Mouse (Mus musculus) liver, embryonic 16.5 days (tissue): Measurements from ENCODE around the gene Acss1. TPM values are rescaled to one million over a fixed set of nuclear protein-coding genes. Genes with fewer than 3 reads are reported as not detected.

Source experiments
- ATAC-seq: fragments of 200-750 bp; cut with Nextera tagmentation; 2 replicates; pipeline ENCODE4 v1.8.0; 2017; ENCODE audit warnings: low read depth, mild to moderate bottlenecking, moderate number of reproducible peaks, moderate library complexity
- H3K27ac ChIP-seq: fragments of 300-500 bp; sonication (generic); 2 replicates; pipeline ENCODE4 v1.5.1; 2014; ENCODE audit warnings: mild to moderate bottlenecking, low read length
- H3K27me3 ChIP-seq: fragments of 300-500 bp; sonication (generic); 2 replicates; pipeline ENCODE4 v1.6.1; 2014; ENCODE audit warnings: low read depth, low read length, mixed read lengths; ENCODE audit not compliant: control insufficient read depth, insufficient read depth
- H3K36me3 ChIP-seq: fragments of 300-500 bp; sonication (generic); 2 replicates; pipeline ENCODE4 v1.6.1; 2014; ENCODE audit warnings: mild to moderate bottlenecking; ENCODE audit not compliant: control insufficient read depth, insufficient read depth
- H3K4me1 ChIP-seq: fragments of 300-500 bp; sonication (generic); 2 replicates; pipeline ENCODE4 v1.6.1; 2014; ENCODE audit warnings: low read depth, low read length, mixed read lengths; ENCODE audit not compliant: control insufficient read depth
- H3K4me2 ChIP-seq: fragments of 300-500 bp; sonication (generic); 2 replicates; pipeline ENCODE4 v1.6.1; 2014; ENCODE audit warnings: low read depth, low read length, mixed read lengths
- H3K4me3 ChIP-seq: fragments of 300-500 bp; sonication (generic); 2 replicates; pipeline ENCODE4 v1.5.1; 2014; ENCODE audit warnings: low read depth, mild to moderate bottlenecking, low read length
- H3K9ac ChIP-seq: fragments of 300-500 bp; sonication (generic); 2 replicates; pipeline ENCODE4 v1.6.1; 2014; ENCODE audit warnings: low read depth, low read length
- H3K9me3 ChIP-seq: fragments of 300-500 bp; sonication (generic); replicated peaks from 2 replicates; pipeline ENCODE4 v1.6.1; 2016; ENCODE audit warnings: low read length; ENCODE audit not compliant: control insufficient read depth
- WGBS: fragments of 180-500 bp; shearing (Covaris S2); extraction: QIAGEN DNeasy Blood & Tissue Kit; methylation state at CpG from one replicate; pipeline ENCODE4 v1.1.7; 2014; ENCODE audit not compliant: insufficient replicate concordance; 5-methylcytosine and 5-hydroxymethylcytosine counted together
- polyA plus RNA-seq: library from polyadenylated mRNA; unstranded; fragments of >200 nt; fragmentation: Nextera tagmentation; extraction: Ambion mirVana; gene quantifications from 2 replicates; pipeline ENCODE4 v1.2.1, GENCODE M21; 2015

Acss1 gene
- polyA plus RNA-seq, 1 experiment from 2014 or later = 56.3 TPM

GRCm38 (mm10) chr2:150607086-150607485 lies 61.2 kb downstream of the Acss1 start:
- H3K9me3 ChIP-seq = no peaks in the 10 kb centered on the region
- no peak for ATAC-seq
- peak overlapping the region; percentile 93 for H3K9ac ChIP-seq
- no peaks in the 10 kb centered on the region for H3K27me3 ChIP-seq
- WGBS = 25% methylated on average over 1 of the region's 1 CpGs
- H3K4me3 ChIP-seq = peak overlapping the region; percentile 78
- H3K4me2 ChIP-seq = peak overlapping the region; percentile 90
- no peaks in the 10 kb centered on the region for H3K36me3 ChIP-seq
- H3K4me1 ChIP-seq = peaks cover 26% of the 10 kb centered on the region
- H3K27ac ChIP-seq = no peak overlapping the region

GRCm38 (mm10) chr2:150604802-150605201 lies 63.5 kb downstream of the Acss1 start:
- H3K4me3 ChIP-seq = no peak overlapping the region
- peaks cover 18% of the 10 kb centered on the region for H3K4me1 ChIP-seq
- no peak overlapping the region for H3K4me2 ChIP-seq
- ATAC-seq = no peak
- H3K36me3 ChIP-seq = no peaks in the 10 kb centered on the region
- no peak overlapping the region for H3K9ac ChIP-seq
- no peak overlapping the region for H3K27ac ChIP-seq
- no peaks in the 10 kb centered on the region for H3K27me3 ChIP-seq
- whole genome bisulfite sequencing = 55% methylated on average over 2 of the region's 2 CpGs
- no peaks in the 10 kb centered on the region for H3K9me3 ChIP-seq

- ATAC-seq = no peak
- no peaks in the 10 kb centered on the region for H3K9me3 ChIP-seq
- H3K4me1 ChIP-seq = peaks cover 3% of the 10 kb centered on the region
- no peak overlapping the region for H3K9ac ChIP-seq
- no peak overlapping the region for H3K4me3 ChIP-seq
- 77% methylated on average over 2 of the region's 2 CpGs for WGBS
- H3K27ac ChIP-seq = no peak overlapping the region
- H3K36me3 ChIP-seq = no peaks in the 10 kb centered on the region
- no peaks in the 10 kb centered on the region for H3K27me3 ChIP-seq
- H3K4me2 ChIP-seq = no peak overlapping the region
These were observed 66.1 kb downstream of the Acss1 start for GRCm38 (mm10) chr2:150602166-150602565.

GRCm38 (mm10) chr2:150600263-150600662 lies 68.0 kb downstream of the Acss1 start:
- no peaks in the 10 kb centered on the region for H3K36me3 ChIP-seq
- H3K4me2 ChIP-seq = no peak overlapping the region
- H3K27me3 ChIP-seq = no peaks in the 10 kb centered on the region
- WGBS = 84% methylated on average over 2 of the region's 2 CpGs
- no peaks in the 10 kb centered on the region for H3K9me3 ChIP-seq
- H3K4me1 ChIP-seq = no peaks in the 10 kb centered on the region; the same call in 1 of the 2 replicates
- no peak overlapping the region for H3K4me3 ChIP-seq
- H3K27ac ChIP-seq = no peak overlapping the region
- no peak overlapping the region for H3K9ac ChIP-seq
- no peak for ATAC-seq

- no peak overlapping the region for H3K4me2 ChIP-seq
- no peak overlapping the region for H3K27ac ChIP-seq
- no peaks in the 10 kb centered on the region; the same call in 1 of the 2 replicates for H3K36me3 ChIP-seq
- H3K9ac ChIP-seq = no peak overlapping the region
- H3K27me3 ChIP-seq = no peaks in the 10 kb centered on the region
- no peaks in the 10 kb centered on the region for H3K9me3 ChIP-seq
- no peaks in the 10 kb centered on the region for H3K4me1 ChIP-seq
- no peak overlapping the region for H3K4me3 ChIP-seq
- 56% methylated on average over 3 of the region's 3 CpGs for WGBS
- ATAC-seq = no peak
These were observed 72.7 kb downstream of the Acss1 start for GRCm38 (mm10) chr2:150595411-150596190.

GRCm38 (mm10) chr2:150589076-150589475 lies 79.2 kb downstream of the Acss1 start:
- no peaks in the 10 kb centered on the region for H3K27me3 ChIP-seq
- no peak overlapping the region for H3K9ac ChIP-seq
- WGBS = 89% methylated on average over 11 of the region's 11 CpGs
- no peak overlapping the region for H3K4me3 ChIP-seq
- no peaks in the 10 kb centered on the region for H3K4me1 ChIP-seq
- no peak for ATAC-seq
- no peak overlapping the region for H3K27ac ChIP-seq
- peaks cover 21% of the 10 kb centered on the region for H3K36me3 ChIP-seq
- no peaks in the 10 kb centered on the region for H3K9me3 ChIP-seq
- no peak overlapping the region for H3K4me2 ChIP-seq

GRCm38 (mm10) chr2:150579628-150580027 lies 88.7 kb downstream of the Acss1 start:
- H3K9me3 ChIP-seq = no peaks in the 10 kb centered on the region
- no peak overlapping the region for H3K4me2 ChIP-seq
- H3K27me3 ChIP-seq = no peaks in the 10 kb centered on the region
- no peaks in the 10 kb centered on the region for H3K4me1 ChIP-seq
- no peak for ATAC-seq
- peaks cover 5% of the 10 kb centered on the region for H3K36me3 ChIP-seq
- H3K27ac ChIP-seq = no peak overlapping the region
- WGBS = 62% methylated on average over 1 of the region's 1 CpGs
- no peak overlapping the region for H3K9ac ChIP-seq
- no peak overlapping the region for H3K4me3 ChIP-seq

GRCm38 (mm10) chr2:150578603-150579002 lies 89.7 kb downstream of the Acss1 start:
- H3K9ac ChIP-seq = no peak overlapping the region
- H3K4me3 ChIP-seq = no peak overlapping the region
- H3K36me3 ChIP-seq = no peaks in the 10 kb centered on the region
- no peaks in the 10 kb centered on the region for H3K9me3 ChIP-seq
- no peak for ATAC-seq
- no peaks in the 10 kb centered on the region for H3K4me1 ChIP-seq
- H3K27me3 ChIP-seq = no peaks in the 10 kb centered on the region
- no peak overlapping the region for H3K27ac ChIP-seq
- WGBS = 67% methylated on average over 5 of the region's 5 CpGs
- no peak overlapping the region for H3K4me2 ChIP-seq

GRCm38 (mm10) chr2:150576256-150576655 lies 92.0 kb downstream of the Acss1 start:
- H3K4me1 ChIP-seq = no peaks in the 10 kb centered on the region
- 86% methylated on average over 1 of the region's 1 CpGs for WGBS
- no peaks in the 10 kb centered on the region for H3K27me3 ChIP-seq
- no peak overlapping the region for H3K27ac ChIP-seq
- H3K9me3 ChIP-seq = no peaks in the 10 kb centered on the region
- no peak overlapping the region for H3K4me3 ChIP-seq
- no peak overlapping the region for H3K9ac ChIP-seq
- no peaks in the 10 kb centered on the region for H3K36me3 ChIP-seq
- ATAC-seq = no peak
- no peak overlapping the region for H3K4me2 ChIP-seq
